Mouse (Mus musculus) G1E (cell line): ENCODE results near the gene Adh6a. TPM values are rescaled to one million over a fixed set of nuclear protein-coding genes. Genes with fewer than 3 reads are reported as not detected.

Experiments
- ATAC-seq: 2 replicates; pipeline ENCODE4 v1.8.0; 2016; ENCODE audit warnings: mild to moderate bottlenecking; ENCODE audit not compliant: insufficient number of reproducible peaks, poor library complexity, low FRiP score, severe bottlenecking; ENCODE audit errors: extremely low read depth
- DNase-seq: peaks from one replicate; pipeline ENCODE4 v3.0.0; 2012; ENCODE audit warnings: low spot score
- H3K27me3 ChIP-seq: 2 replicates; pipeline ENCODE4 v1.6.1; 2012; ENCODE audit warnings: mild to moderate bottlenecking, low read length, inconsistent platforms; ENCODE audit not compliant: insufficient read depth
- H3K36me3 ChIP-seq: replicated peaks from 2 replicates; pipeline ENCODE3; 2012; ENCODE audit warnings: mild to moderate bottlenecking, inconsistent platforms
- H3K4me1 ChIP-seq: 2 replicates; pipeline ENCODE4 v1.6.1; 2012; ENCODE audit warnings: low read depth, low read length, inconsistent platforms, mixed read lengths; ENCODE audit not compliant: insufficient read depth
- H3K4me3 ChIP-seq: 2 replicates; pipeline ENCODE4 v1.5.1; 2012; ENCODE audit warnings: low read depth, mild to moderate bottlenecking, inconsistent platforms, low read length, moderate library complexity, mixed read lengths
- H3K9me3 ChIP-seq: replicated peaks from 2 replicates; pipeline ENCODE4 v1.6.1; 2012; ENCODE audit warnings: inconsistent platforms
- CTCF ChIP-seq: IDR thresholded peaks from 2 replicates; pipeline ENCODE4 v1.5.1; 2012; ENCODE audit warnings: low read depth, low read length, inconsistent platforms, mixed read lengths
- GATA1 ChIP-seq: IDR thresholded peaks from 2 replicates; pipeline ENCODE4 v1.6.1; 2012; ENCODE audit warnings: borderline replicate concordance, low read length, inconsistent platforms, mixed read lengths
- GATA2 ChIP-seq: IDR thresholded peaks from 2 replicates; pipeline ENCODE4 v1.6.1; 2012; ENCODE audit warnings: low read depth, low read length, inconsistent platforms, borderline replicate concordance
- POLR2AphosphoS5 ChIP-seq: IDR thresholded peaks from 2 replicates; pipeline ENCODE4 v1.6.1; 2012; ENCODE audit warnings: low read depth, low read length, inconsistent platforms; ENCODE audit not compliant: insufficient replicate concordance
- TAL1 ChIP-seq: conservative IDR thresholded peaks from 2 replicates; pipeline ENCODE4 v1.6.1; 2012; ENCODE audit warnings: low read depth, low read length, inconsistent platforms, mixed read lengths
- polyA plus RNA-seq: library from polyadenylated mRNA; stranded (reverse); fragments of >175 nt; gene quantifications from 2 replicates; pipeline ENCODE4 v1.2.3, GENCODE M21; 2012
- total RNA-seq, 2 experiments: library from RNA; stranded (forward) in 1 of 2; stranded (reverse) in 1 of 2; fragments of 200-1000 nt in 1 of 2; fragments of >200 nt in 1 of 2; fragmentation: Nextera tagmentation in 1 of 2; gene quantifications; 2 replicates each; pipeline ENCODE4 v1.2.3; 2014 to 2017

Gene Adh6a
- total and polyA plus RNA-seq, 3 experiments, result 0.22 TPM; not detected in 2

DNA sequence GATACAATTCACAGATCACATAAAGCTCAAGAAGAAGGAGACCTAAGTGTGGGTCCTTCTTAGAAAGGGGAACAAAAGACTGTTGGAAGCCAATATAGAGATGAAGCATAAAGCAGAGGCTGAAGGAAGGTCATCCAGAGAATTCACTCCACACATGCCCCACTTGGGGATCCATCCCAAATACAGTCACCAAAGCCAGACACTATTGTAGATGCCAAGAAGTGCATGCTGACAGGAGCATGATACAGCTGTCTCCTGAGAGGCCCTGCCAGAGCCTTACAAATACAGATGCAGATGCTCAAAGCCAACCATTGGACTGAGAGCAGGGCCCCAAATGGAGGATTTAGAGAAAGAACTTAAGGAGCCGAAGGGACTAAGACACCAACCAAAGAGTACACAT lies 29.3 kb upstream of the Adh6a start:
- H3K4me3 ChIP-seq, result no peak overlapping the region
- H3K9me3 ChIP-seq, result no peaks in the 10 kb centered on the region
- no peaks in the 10 kb centered on the region for H3K27me3 ChIP-seq
- no peak for ATAC-seq
- TF ChIP-seq CTCF (no peak), GATA1 (no peak), TAL1 (no peak), GATA2 (no peak)
- no peaks in the 10 kb centered on the region for H3K36me3 ChIP-seq
- H3K4me1 ChIP-seq, result no peaks in the 10 kb centered on the region
- no peak for DNase-seq

- Histone ChIP-seq H3K36me3 (no peaks in the 10 kb centered on the region), H3K9me3 (no peaks in the 10 kb centered on the region), H3K4me3 (no peak overlapping the region), H3K27me3 (no peaks in the 10 kb centered on the region), H3K4me1 (no peaks in the 10 kb centered on the region)
- no peak for TF ChIP-seq TAL1
- TF ChIP-seq CTCF, result no peak
- TF ChIP-seq GATA2, result no peak
- no peak for TF ChIP-seq GATA1
- TF ChIP-seq POLR2AphosphoS5, result no peak
- DNase-seq (no peak), ATAC-seq (no peak)
Observed at GRCm38 (mm10) chr3:138285986-138286385, 27.1 kb upstream of the Adh6a start.

DNA sequence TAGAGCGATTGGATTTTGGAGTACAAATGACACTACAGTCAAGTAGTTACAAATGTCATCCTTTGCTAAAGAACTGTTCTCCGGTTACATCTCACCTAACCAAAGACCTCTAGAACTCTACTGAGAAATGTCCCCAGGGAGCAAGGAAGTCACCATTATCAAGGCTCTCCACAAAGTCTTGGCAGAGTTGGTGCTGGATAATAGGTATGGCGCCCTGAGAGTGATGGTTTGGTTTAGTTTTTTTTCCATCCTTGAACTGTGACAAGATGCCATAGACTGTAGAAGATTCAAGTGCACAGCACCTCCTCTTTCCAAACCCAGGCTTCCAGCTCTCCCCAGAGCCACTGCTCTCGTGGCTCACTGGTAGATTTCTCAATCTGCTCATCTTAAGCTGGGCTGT lies 25.4 kb upstream of the Adh6a start:
- Histone ChIP-seq H3K4me3 (no peak overlapping the region), H3K4me1 (no peaks in the 10 kb centered on the region), H3K36me3 (no peaks in the 10 kb centered on the region), H3K9me3 (no peaks in the 10 kb centered on the region), H3K27me3 (no peaks in the 10 kb centered on the region)
- ATAC-seq (no peak), DNase-seq (no peak)
- TF ChIP-seq POLR2AphosphoS5, result no peak
- TF ChIP-seq CTCF, result no peak
- TF ChIP-seq GATA1, result no peak
- TF ChIP-seq TAL1, result no peak
- TF ChIP-seq GATA2, result no peak

DNA sequence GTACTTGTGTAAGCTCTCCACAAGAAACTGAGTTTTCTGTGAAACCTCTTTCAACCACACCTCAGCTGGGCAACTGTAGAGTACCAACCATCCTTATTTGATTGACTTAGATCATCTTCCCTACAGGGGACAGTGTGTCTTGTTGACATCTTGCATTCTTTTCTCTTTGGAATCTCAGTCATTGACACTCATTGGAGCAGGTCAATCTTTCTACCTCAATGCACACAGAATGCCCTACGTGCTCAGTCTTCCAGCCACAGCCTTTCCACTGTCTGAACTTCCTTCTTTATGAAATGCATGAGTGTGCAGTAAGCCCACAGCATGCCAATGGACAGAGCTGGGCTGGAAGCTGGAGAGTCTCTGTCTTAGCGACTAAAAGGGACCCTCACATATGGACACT lies 22.4 kb upstream of the Adh6a start:
- Histone ChIP-seq H3K36me3 (no peaks in the 10 kb centered on the region), H3K4me1 (no peaks in the 10 kb centered on the region), H3K27me3 (no peaks in the 10 kb centered on the region), H3K4me3 (no peak overlapping the region), H3K9me3 (no peaks in the 10 kb centered on the region)
- no peak for DNase-seq
- no peak for ATAC-seq
- TF ChIP-seq GATA2, result no peak

DNA sequence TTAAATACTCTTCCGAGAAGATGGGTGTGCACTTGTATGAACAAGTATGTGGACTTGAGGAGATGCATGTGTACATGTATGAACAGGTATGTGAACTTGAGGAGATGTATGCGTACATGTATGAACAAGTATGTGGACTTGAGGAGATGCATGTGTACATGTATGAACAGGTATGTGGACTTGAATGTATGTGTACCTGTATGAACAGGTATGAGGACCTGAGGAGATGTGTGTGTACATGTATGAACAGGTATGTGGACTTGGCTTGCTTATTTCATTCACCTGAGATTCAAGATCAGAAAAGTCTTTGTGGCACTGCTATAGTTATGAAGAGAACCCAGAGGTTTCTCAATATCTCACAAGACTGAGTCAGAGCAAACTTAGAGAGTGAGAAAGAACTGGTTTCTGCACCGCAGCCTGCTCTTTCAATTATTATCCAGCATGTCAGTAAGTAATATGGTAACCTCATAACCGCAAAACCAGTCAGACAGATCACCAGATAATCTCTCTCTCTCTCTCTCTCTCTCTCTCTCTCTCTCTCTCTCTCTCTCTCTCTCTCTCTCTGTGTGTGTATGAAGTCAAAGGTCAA lies 21.5 kb upstream of the Adh6a start:
- Histone ChIP-seq H3K27me3 (no peaks in the 10 kb centered on the region), H3K9me3 (no peaks in the 10 kb centered on the region), H3K4me3 (no peak overlapping the region), H3K36me3 (no peaks in the 10 kb centered on the region), H3K4me1 (no peaks in the 10 kb centered on the region)
- TF ChIP-seq CTCF (no peak), GATA1 (no peak), GATA2 (no peak), POLR2AphosphoS5 (no peak), TAL1 (no peak)
- DNase-seq (no peak), ATAC-seq (no peak)

DNA sequence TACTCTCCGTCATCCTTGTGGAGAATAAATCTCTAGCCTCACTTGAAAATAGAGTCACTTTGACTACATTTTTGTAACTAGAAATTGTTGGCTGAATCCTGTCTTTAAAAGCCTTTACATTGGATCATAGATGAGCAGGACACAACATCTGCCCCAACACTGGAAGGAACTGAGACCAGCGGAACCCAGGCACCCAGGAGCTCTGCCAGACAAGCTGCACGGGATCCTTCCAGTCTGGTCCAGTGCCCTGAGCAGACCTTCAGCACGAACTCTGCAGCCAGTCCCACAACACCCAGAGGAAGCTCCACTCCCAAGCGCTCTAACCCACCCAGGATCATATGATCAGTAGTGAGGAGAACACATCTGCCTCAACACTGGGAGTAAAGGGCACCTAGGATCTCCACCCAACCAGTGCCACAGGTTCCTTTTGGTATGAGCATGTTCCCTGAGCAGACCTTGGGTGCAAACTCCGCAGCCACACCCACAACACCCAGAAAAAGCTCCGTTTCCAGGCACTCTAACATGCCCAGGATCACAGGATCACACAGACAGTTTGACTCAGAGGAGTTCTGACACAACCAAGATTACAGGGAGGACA lies 19.7 kb upstream of the Adh6a start:
- Histone ChIP-seq H3K27me3 (no peaks in the 10 kb centered on the region), H3K4me3 (no peak overlapping the region), H3K36me3 (no peaks in the 10 kb centered on the region), H3K4me1 (no peaks in the 10 kb centered on the region), H3K9me3 (peaks cover 8% of the 10 kb centered on the region)
- TF ChIP-seq GATA1 (no peak), GATA2 (no peak), POLR2AphosphoS5 (no peak), TAL1 (no peak), CTCF (no peak)
- DNase-seq (no peak), ATAC-seq (no peak)

DNA sequence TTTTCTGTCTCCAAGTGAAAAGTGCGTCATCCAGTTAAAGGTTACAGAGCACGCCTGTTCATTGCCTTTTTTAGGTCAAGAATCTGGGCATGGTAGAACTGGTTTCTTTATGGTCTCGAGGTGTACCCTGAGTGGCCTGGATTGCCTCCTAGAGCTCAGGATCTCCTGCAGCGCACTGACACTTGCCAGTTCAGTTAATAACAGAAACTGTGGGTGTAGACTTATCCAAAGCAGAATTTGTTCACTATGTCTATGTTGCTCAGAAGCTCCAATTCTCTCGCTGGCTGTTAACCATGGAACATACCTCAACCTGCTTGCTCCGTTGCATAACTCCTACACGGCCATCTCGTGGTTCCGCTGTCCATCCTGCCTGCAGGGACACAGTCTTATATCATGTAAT lies 13.0 kb upstream of the Adh6a start:
- no peak for TF ChIP-seq CTCF
- no peak for TF ChIP-seq TAL1
- TF ChIP-seq GATA1, result no peak
- TF ChIP-seq GATA2, result no peak
- no peak for TF ChIP-seq POLR2AphosphoS5
- DNase-seq (no peak), ATAC-seq (no peak)
- no peaks in the 10 kb centered on the region for H3K36me3 ChIP-seq
- no peak overlapping the region for H3K4me3 ChIP-seq
- H3K4me1 ChIP-seq, result no peaks in the 10 kb centered on the region
- no peaks in the 10 kb centered on the region for H3K27me3 ChIP-seq
- H3K9me3 ChIP-seq, result peaks cover 9% of the 10 kb centered on the region
